Mouse (Mus musculus) layer of hippocampus, postnatal 10 days (tissue): ENCODE results near the gene Gm17677. TPM values are rescaled to one million over a fixed set of nuclear protein-coding genes. Genes with fewer than 3 reads are reported as not detected.

Source experiments
- DNase-seq, 2 experiments: peaks; one replicate each; pipeline ENCODE4 v3.0.0; 2021; ENCODE audit warnings: low spot score in 2 of 2
- long read RNA-seq: library from polyadenylated mRNA; stranded (forward); transcript quantifications from one replicate; pipeline ENCODE4 v2.0.0, GENCODE M21; 2023
- total RNA-seq, 2 experiments: library from RNA; stranded (reverse); gene quantifications; 2 replicates each; pipeline ENCODE4 v1.2.3; 2021

Gm17677 gene
- not detected for total RNA-seq
- long read RNA-seq, result 0 reads

DNA sequence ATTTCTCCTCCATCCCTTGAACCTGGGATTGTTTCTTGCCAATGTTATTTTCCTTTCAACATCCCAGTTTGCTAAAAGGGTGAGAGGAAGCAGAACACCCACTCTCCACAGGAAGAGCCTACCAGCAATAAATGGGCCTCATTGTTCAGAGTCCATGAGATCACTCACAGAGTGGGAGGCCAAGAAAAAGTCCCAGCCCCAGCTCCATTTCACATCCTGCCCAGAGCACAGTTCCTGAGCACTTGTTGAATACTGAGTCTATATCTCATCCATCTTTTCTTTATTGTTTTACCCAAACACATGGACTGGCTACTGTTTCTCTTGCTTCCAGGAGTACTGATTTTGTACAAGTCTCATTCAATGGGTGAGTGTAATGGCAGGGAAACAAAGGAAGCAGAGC is at the start of gene Gm17677:
Gene Gm17677 (plus strand): TSS at position 301 of the 400 bp plus-strand sequence.
- no peak for DNase-seq

DNA sequence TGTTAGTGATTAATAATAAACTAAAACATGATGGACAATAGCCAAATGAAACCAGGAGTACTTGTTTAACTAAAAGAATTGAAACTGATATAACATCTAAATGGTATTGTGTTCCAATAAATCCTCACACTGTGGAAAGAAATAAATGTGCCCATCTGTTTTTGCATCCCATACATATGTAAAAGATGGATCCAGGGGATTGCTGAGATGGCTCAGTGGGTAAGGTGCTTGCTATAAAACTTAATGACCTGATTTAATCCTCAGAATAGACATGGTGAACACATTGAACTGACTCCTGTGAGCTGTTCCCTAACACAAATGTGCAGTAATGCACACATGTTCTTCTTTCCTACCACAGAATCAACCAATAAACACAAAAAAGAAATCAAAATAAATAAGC is 48.9 kb upstream of the Gm17677 start:
- no peak for DNase-seq

- DNase-seq, result no peak
Observed at GRCm38 (mm10) chr9:35707265-35707664, 33.6 kb upstream of the Gm17677 start.

DNA sequence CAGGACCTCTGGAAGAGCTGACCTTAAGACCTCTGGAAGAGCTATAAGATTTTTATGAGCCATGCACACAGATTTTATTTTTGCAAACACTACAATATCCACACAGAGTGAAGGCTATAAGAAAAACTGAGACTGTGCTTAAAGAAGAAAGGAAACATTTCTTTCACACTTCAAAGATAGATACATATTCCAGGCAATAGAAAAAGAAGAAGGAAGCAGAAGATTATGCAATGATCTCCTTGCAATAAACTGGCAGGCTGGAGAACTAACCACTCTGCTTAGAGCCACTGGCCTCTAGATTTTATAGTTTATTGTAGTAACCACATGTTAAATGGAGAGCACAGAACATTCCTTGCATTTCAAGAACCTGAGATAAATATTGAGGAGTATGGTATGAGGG is 16.0 kb downstream of the Gm17677 start:
- no peak for DNase-seq

DNA sequence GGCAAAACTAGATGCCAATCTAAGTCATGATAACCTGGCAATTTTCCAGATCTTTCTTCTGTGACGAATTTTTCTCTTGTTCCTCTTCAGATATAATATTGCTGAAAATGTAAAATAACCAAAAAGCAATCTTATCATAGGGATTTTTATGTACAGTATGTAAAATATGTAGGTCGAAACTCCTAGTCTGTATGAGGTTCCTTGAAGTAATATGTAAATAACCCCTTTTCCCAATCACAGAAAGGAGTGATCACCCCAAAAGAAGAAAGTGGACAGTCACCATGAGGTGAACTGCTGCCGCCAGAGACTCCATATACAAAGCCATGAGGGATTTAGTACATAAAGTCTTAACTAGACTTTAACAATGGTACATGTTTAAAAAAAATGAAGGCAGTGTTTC is 37.2 kb downstream of the Gm17677 start, which contains the start of gene Gm17727:
Gene Gm17727 (minus strand): TSS at position 101 of the 400 bp plus-strand sequence.
- DNase-seq, result no peak

DNA sequence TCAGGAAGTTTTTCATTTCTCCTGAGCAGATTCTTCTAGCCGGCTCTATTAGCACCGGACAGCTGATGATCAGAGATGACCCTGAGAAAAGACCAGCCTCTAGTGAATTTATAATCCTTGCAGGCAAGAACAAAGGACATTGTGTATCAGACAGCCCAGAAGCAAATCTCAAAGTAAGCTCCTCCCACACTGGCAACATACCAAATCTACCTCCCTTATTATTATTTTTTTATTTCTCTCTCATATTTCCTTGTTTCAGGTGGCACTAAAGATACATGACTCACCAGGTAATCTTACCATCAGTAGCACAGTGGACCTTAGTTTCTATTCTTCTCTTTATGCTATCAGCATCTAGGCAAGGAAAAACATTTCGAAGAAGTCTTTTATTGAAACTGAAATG is 49.2 kb downstream of the Gm17677 start, which contains the start of the genes Gm27235 and D730048I06Rik:
Gene Gm27235 (minus strand): TSS at position 101 of the 400 bp plus-strand sequence.
Gene D730048I06Rik (minus strand): TSS at position 112 of the 400 bp plus-strand sequence.
- DNase-seq, result no peak

Other genes with a start within 250 kb of the Gm17677 start
- not detected for gene Gm1113, start 222.8 kb upstream of the Gm17677 start, total RNA-seq
- 10 to 100 TPM; 15.2 to 16.1 TPM for gene Ddx25, start 182.5 kb upstream of the Gm17677 start, total RNA-seq
- 10 to 100 TPM; 12.0 to 13.4 TPM for gene Pus3, start 182.5 kb upstream of the Gm17677 start, total RNA-seq
- gene Pate2, start 170.8 kb upstream of the Gm17677 start, total RNA-seq, result 1 to 10 TPM; 1.5 to 2.3 TPM
- gene Hyls1, start 170.7 kb upstream of the Gm17677 start, total RNA-seq, result 10 to 100 TPM; 12.5 to 14.6 TPM
- gene Pate4, start 129.1 kb upstream of the Gm17677 start, total RNA-seq, result not detected
- gene Pate3, start 92.8 kb upstream of the Gm17677 start, total RNA-seq, result not detected
- gene Pate1, start 53.7 kb upstream of the Gm17677 start, total RNA-seq, result not detected
- gene Gm17727, start 37.1 kb downstream of the Gm17677 start, total RNA-seq, result not detected
- gene Gm27235, start 49.1 kb downstream of the Gm17677 start, total RNA-seq, result not detected
- not detected for gene D730048I06Rik, start 49.1 kb downstream of the Gm17677 start, total RNA-seq
- not detected for gene 9230110F15Rik, start 103.1 kb downstream of the Gm17677 start, total RNA-seq
- under 1 TPM in 1 of 2 experiments, not detected in 1; 0.22 TPM for gene 9230113P08Rik, start 167.4 kb downstream of the Gm17677 start, total RNA-seq